Comparison of ENCODE assay signal across 10 mouse cellular contexts in genomic region chr12:30244194-30244593, GRCm38 (mm10).
DNase-seq lines count a peak whose midpoint lies in the region; ATAC-seq lines count a peak whose summit lies in the region.
"Had no signal": no experiment of that assay in that cellular context is flagged by ENCODE, and none has a peak within 500 bp of the region (broad histone marks: within the 10 kb centered on the region; RNA-seq: fewer than 3 reads in every experiment).

No protein-coding gene starts in this region.

- no peaks in the 10 kb centered on the region for H3K36me3 ChIP-seq in kidney, embryonic 16.5 days (ENCODE audit: insufficient read depth, low read length)

- H3K9ac ChIP-seq in kidney, embryonic 16.5 days (replicated peaks; ENCODE audit: low read length), result no peak overlapping the region

- intact Hi-C loops in gastrocnemius, postnatal 36 days (cut with DNase I), result no loop called here
- intact Hi-C loops in heart, postnatal 25 days (cut with DNase I), result no loop called here

- 52% methylated on average over 2 of the region's 2 CpGs for WGBS in kidney, embryonic 16.5 days

- no peak for ATAC-seq in kidney, embryonic 16.5 days (ENCODE audit: low FRiP score, low TSS enrichment)

- peak; percentile 47 for DNase-seq in adrenal gland, postnatal 14 days
- DNase-seq in adrenal gland, postnatal 4 days (ENCODE audit: low spot score in 2 of 2), result no peak
- peak; percentile 5 for DNase-seq in kidney, adult 18-20 months
- peak; percentile 4 for DNase-seq in 416B (ENCODE audit: low read depth)
- peak; percentile 17 to 29 for DNase-seq in layer of hippocampus, postnatal 36 days
- DNase-seq in gastrocnemius, postnatal 36 days, result no peak
- DNase-seq in heart, postnatal 25 days (ENCODE audit: low spot score), result no peak
- DNase-seq: embryo, embryonic 11 days had no signal

- no peaks in the 10 kb centered on the region for H3K27me3 ChIP-seq in kidney, embryonic 16.5 days (ENCODE audit: insufficient read depth, low read length)

- H3K4me3 ChIP-seq in kidney, embryonic 16.5 days (ENCODE audit: low read length), result no peak overlapping the region

- no peak overlapping the region for H3K4me2 ChIP-seq in kidney, embryonic 16.5 days (replicated peaks; ENCODE audit: low read depth, low read length)
- H3K4me2 ChIP-seq: heart, embryonic 11.5 days had no signal

- H3K4me1 ChIP-seq in kidney, embryonic 16.5 days (ENCODE audit: insufficient read depth, low read length), result no peaks in the 10 kb centered on the region

- H3K9me3 ChIP-seq in kidney, embryonic 16.5 days (ENCODE audit: low read length), result no peaks in the 10 kb centered on the region

- H3K27ac ChIP-seq in kidney, embryonic 16.5 days (ENCODE audit: low read length), result no peak overlapping the region

Comparison
In these comparisons a context has a peak if more than half of its experiments do, and no peak if none do; other contexts are left out.
1. DNase-seq: peak in adrenal gland, postnatal 14 days (single experiment), kidney, adult 18-20 months (single experiment), 416B (single experiment) and layer of hippocampus, postnatal 36 days (2 of 2); none in adrenal gland, postnatal 4 days (0 of 2), gastrocnemius, postnatal 36 days (0 of 2) and heart, postnatal 25 days (single experiment).